Mouse (Mus musculus) liver, adult 2 months (tissue): ENCODE measurements at regions not wholly inside any gene's neighbourhood (a gene's known extent, or its start where the extent isn't known, plus 50 kb on each side); places are given as distances from the start of the nearest gene placed in this dataset.

Experiments
- CTCF ChIP-seq: fragments of 200-500 bp; IDR thresholded peaks from 2 replicates; pipeline ENCODE4 v1.5.1; 2011; ENCODE audit warnings: low read depth, low read length, control low read depth
- POLR2A ChIP-seq: fragments of 200-500 bp; IDR thresholded peaks from 2 replicates; pipeline ENCODE4 v1.6.1; 2011; ENCODE audit warnings: low read length, control low read depth; ENCODE audit not compliant: insufficient read depth; ENCODE audit errors: extremely low read depth

DNA sequence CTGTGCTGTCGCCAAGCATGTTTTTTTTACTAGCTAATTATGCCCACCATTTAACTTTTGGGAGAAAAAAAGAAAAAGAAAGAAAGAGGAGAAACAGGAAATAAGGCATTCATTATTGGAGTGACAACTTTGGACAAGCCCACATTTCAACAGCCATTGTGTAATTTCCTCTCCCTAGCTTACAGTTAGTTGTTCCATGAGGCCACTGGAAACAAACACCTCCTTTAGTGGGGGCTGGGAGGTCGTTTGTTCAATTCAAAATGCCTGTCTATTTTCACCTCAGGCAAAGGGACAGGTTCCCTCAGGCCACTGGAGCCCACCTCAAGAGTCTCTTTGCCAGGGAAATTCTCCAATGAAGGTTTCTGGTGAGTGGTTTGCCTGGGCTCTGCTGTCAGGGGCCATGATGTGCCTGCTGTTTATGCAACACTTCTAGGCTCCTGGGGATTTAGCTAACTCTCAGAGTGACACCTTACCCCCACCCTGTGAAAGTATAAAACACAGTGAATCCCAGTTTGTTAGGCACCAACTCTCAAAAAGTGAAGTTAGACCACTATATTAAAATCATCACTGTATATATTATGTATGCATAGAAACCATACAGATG lies 51.1 kb upstream of the Lmo2 start:
- no peak for TF ChIP-seq CTCF
- TF ChIP-seq POLR2A: no peak
